Mouse (Mus musculus): ENCODE measurements around the gene Gm15013.
"Not testable (repeated sequence)": the region's sequence is repeated elsewhere in the genome, so short reads cannot be mapped to it uniquely, and the experiment has no call there.

The Gm15013 gene

DNA sequence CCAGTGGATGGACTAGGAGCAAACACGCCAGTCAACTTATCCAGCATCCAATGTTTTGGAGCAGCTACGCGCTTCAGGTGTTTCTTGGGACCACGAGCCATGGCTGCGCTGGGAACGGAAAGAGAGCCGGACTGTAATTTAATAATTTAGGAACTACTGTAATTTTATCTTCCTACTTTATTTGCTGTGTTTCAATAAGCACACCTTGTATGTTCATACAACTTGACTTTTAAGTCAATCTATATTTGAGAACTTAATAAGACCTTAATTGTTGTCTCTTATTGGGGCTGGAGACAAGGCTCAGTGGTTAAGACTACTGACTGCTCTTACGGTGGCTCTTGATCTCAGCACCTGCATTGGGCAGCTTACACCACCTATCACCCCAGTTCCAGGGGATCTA, at the start of gene Gm15013:
Gene Gm15013, minus strand, starts transcription at position 101 of the 400 bp plus-strand sequence.
- DNase-seq (ENCODE audit: low spot score), result no peak

DNA sequence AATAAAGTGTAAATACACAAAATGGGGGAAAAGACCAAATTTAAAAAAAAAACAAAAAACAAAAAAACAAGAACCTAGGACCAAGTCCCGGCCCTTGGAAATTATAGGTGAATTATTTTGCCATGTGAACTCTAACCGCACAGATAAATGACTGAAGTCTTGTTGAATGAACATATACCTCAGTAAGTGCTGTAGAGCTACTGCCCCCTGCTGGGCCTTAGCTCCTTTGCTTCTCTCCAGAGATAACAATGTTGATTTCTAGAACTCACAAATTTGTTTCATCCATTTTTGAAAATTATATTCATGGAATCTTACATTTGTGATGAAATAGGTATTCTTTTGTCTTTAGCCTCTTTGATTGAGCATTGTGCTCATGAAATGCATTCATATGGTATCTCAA, 48.3 kb upstream of the Gm15013 start:
- DNase-seq (ENCODE audit: low spot score), result no peak

DNA sequence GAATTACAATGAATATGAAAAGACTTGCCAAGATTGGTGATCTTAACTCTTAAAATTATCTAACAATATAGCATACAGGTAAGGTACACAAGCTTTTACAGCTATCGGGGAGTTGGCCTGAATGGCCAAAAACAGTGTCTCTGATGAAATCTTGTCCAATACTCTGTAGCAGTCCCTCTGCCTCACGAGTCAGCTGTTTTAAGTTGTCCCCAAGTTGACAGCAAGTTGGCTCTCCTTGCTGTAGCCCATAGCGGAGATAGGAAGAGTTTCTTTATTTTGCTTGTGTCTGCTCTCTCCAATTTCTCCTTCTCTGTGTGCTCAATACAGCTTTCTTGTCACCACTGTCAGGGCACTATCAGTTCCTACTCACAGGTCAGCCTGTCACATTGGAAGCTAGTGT, 44.4 kb upstream of the Gm15013 start:
- DNase-seq (ENCODE audit: low spot score), result not testable (repeated sequence)

DNA sequence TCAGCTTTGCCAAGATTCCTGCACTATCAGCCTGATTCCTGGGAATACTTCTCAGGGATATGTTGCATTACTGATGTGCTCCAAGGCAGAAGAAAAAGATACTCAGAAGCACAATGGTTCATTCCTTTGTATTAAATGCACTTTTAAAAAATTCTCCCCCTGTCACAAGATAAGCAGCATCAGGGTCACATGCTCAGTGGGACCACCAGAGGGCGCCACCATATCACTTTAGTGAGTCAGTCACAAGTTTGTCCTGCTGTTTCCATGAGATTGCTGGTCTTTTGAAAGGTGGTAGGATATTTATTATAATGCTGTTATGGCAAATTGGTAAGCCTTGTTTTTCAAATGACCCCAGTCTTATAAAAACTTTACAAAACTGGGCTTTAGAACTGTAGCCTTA, 37.6 kb upstream of the Gm15013 start:
- no peak for DNase-seq (ENCODE audit: low spot score)

DNA sequence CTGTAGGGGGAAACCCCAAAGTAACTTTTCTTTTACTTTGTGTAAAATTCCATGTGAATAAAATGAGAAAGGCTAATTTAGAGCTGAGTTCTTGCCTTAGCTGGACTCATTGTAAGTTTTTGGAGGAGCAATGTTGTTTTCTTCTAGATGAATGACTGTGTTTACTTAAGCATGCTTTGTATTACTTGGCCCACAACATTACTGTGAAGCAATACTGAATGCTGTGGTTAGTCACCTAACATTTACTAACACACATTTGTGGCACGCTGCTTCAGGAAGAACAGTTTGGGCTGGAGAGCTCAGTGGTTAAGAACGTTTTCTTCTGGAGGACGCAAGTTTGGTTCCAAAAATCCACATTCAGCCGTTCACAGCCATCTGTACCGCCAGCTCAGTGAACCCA, 22.8 kb upstream of the Gm15013 start:
- no peak for DNase-seq (ENCODE audit: low spot score)

DNA sequence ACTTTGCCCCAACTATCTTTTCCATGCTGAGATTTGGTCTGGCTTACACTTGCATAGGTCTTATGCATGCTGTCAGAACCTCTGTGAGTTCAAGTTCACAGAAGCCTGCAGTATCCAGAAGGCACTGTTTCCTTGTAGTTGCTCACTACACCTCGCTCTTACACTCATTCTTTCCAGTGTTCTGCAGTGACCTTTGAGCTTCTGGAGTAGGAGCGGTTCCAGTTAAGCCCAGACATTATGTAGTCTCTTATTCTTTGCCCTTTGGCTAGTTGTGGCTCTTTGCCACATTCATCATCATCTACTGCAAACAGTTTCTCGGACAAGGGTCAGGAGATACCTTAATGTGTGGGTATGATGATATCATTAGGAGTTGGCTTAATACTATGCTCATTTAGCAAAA, 16.3 kb upstream of the Gm15013 start:
- no peak for DNase-seq (ENCODE audit: low spot score)

DNA sequence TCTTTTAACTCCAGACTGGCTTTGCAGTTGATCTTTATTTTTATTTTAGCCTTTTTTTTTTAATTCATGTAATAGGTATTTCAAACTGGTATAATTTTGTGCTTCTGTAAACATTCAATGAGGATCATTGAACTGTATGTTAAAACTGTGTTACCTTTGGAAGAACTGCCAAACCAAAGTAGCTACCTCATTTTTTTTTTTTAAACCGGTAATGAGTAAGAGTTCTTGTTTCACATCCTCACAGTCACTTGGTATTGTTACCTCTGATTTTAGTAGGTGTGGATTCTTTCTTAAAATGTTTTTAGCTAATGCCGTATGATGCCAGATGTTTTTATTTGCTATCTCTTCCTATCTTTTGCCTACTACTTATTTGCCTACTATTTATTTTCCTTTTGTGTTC, 8.1 kb upstream of the Gm15013 start:
- no peak for DNase-seq (ENCODE audit: low spot score)

DNA sequence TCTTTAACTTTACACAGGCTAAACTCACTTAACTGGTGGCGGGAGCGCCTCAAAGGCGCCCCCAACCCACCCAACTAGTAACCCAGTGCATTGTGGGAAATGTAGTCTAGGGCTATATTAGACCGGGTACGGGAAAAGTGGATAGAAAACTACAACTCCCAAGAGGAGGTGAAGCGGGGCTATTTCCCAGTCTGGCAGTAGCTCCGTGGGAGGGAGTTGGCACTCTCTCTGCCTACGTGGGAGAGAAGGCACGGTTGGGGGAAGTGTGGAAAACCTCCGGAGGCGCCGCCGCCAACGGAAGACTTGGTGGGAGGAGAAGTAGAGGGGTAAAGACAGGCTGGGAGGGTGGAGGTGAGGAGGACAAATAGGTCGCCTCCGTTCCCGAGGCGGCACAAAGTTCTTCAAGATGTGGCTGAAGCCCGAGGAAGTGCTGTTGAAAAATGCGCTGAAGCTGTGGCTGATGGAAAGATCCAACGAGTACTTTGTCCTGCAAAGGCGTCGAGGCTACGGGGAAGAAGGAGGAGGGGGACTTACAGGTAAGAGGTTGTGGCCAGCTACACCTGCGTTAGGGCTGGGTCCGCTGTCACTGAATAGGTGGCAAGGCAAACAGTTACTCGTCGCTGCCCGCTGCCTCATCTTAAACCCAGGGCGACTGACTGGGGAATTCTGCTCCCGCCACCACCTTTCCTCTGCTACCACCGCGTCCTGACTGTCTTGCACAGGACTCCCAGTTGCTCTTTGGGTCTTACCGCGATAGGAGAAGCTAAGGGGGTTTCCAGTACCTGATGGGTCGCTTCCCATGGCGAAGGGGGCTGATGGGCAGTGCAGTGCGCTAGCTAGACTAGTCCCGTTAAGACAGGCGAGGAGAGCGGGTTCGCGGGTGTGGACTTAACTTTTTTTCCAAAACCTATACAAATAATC, 29.2 kb downstream of the Gm15013 start, which contains the start of gene Tbc1d8b:
Gene Tbc1d8b, plus strand, starts transcription at position 222 of the 921 bp plus-strand sequence.
- peak; percentile 70 for DNase-seq (ENCODE audit: low spot score)

DNA sequence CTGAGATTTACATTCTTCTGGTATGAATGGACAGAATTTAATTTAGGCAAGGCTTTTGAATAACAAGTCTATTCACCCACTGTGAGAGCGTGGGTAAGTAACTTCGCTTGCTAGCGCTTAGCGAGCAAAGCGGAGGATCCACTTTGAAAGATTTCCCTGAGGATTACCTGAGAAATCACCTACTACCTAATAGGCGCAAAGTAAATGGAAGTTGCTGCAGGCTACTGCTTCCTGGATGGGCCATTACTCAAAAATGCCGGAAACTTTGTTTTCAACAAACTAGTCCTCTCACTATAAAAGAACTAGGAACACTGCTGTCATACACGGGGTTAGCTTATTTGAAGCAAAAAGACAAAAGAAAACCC, 29.9 kb downstream of the Gm15013 start:
- DNase-seq (ENCODE audit: low spot score), result no peak

DNA sequence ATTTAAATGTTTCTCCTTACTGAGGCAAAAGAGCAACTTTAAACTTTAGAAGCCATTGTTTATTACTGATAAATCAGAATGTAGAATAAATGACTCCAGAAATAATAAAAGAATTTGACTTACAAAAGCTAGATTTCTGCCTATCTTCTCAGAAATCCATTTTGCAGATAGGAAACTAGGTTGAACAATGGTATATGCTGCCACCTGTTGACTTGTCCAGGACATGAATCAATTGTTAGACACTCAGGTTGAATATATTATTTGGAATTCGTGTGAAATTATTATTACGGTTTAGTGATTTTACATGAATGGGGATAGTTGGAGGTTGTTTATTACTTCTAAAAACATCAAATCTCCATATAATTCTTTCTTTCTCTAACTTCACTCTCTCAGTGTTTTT, 48.5 kb downstream of the Gm15013 start:
- no peak for DNase-seq (ENCODE audit: low spot score)
